Comparison of ENCODE assay signal across 7 mouse cellular contexts in genomic region chr2:136002118-136002517, GRCm38 (mm10). TPM values are rescaled to one million over a fixed set of nuclear protein-coding genes. Genes with fewer than 3 reads are reported as not detected.
DNase-seq lines count a peak whose midpoint lies in the region; ATAC-seq lines count a peak whose summit lies in the region.

No protein-coding gene starts in this region.

- DNase-seq in limb, embryonic 11.5 days (ENCODE audit: low spot score), result peak; percentile 31
- DNase-seq in limb, embryonic 10.5 days (ENCODE audit: low spot score), result no peak
- peak; percentile 37 for DNase-seq in cerebellum, adult 8-10 months
- no peak for DNase-seq in gastrocnemius, postnatal 25 days
- DNase-seq in right cerebral cortex, adult 2 months (ENCODE audit: low spot score in 2 of 2), result no peak

- WGBS in limb, embryonic 11.5 days, result 57% methylated on average over 7 of the region's 7 CpGs
- WGBS in limb, embryonic 10.5 days, result 59% methylated on average over 7 of the region's 7 CpGs
- 59% methylated on average over 7 of the region's 7 CpGs for WGBS in forebrain, embryonic 15.5 days
- WGBS in neural tube, embryonic 14.5 days, result 50% methylated on average over 7 of the region's 7 CpGs

- 0 out of 2 replicates have a peak, but pooled peaks have one; percentile 18 for ATAC-seq in limb, embryonic 11.5 days (ENCODE audit: insufficient number of reproducible peaks, low FRiP score, low TSS enrichment, low read depth)
- ATAC-seq in forebrain, embryonic 15.5 days (replicated peaks), result peak; percentile 37
- ATAC-seq in neural tube, embryonic 14.5 days (ENCODE audit: low read depth), result peak; percentile 69

- H3K4me3 ChIP-seq in limb, embryonic 11.5 days (ENCODE audit: low read depth, low read length), result no peak overlapping the region
- H3K4me3 ChIP-seq in limb, embryonic 10.5 days, result no peak overlapping the region
- no peak overlapping the region for H3K4me3 ChIP-seq in forebrain, embryonic 15.5 days
- H3K4me3 ChIP-seq in neural tube, embryonic 14.5 days (ENCODE audit: low read depth, low read length), result no peak overlapping the region

- no peak overlapping the region for H3K4me2 ChIP-seq in limb, embryonic 11.5 days (ENCODE audit: low read depth, severe bottlenecking)
- H3K4me2 ChIP-seq in forebrain, embryonic 15.5 days (replicated peaks), result no peak overlapping the region
- no peak overlapping the region for H3K4me2 ChIP-seq in neural tube, embryonic 14.5 days (ENCODE audit: low read depth, low read length)

- H3K9ac ChIP-seq in limb, embryonic 11.5 days (ENCODE audit: low read length), result no peak overlapping the region
- no peak overlapping the region for H3K9ac ChIP-seq in forebrain, embryonic 15.5 days (replicated peaks)
- no peak overlapping the region for H3K9ac ChIP-seq in neural tube, embryonic 14.5 days (replicated peaks; ENCODE audit: low read depth, low read length)

- H3K27me3 ChIP-seq in limb, embryonic 11.5 days (ENCODE audit: control insufficient read depth, insufficient read depth, low read length), result no peaks in the 10 kb centered on the region
- H3K27me3 ChIP-seq in limb, embryonic 10.5 days (ENCODE audit: low read depth, poor library complexity, severe bottlenecking), result no peaks in the 10 kb centered on the region
- H3K27me3 ChIP-seq in forebrain, embryonic 15.5 days, result no peaks in the 10 kb centered on the region
- H3K27me3 ChIP-seq in neural tube, embryonic 14.5 days (ENCODE audit: control insufficient read depth, insufficient read depth, low read length), result no peaks in the 10 kb centered on the region

- H3K36me3 ChIP-seq in limb, embryonic 11.5 days (ENCODE audit: control insufficient read depth, insufficient read depth, low read length), result no peaks in the 10 kb centered on the region
- H3K36me3 ChIP-seq in limb, embryonic 10.5 days, result no peaks in the 10 kb centered on the region
- no peaks in the 10 kb centered on the region for H3K36me3 ChIP-seq in forebrain, embryonic 15.5 days
- no peaks in the 10 kb centered on the region for H3K36me3 ChIP-seq in neural tube, embryonic 14.5 days (ENCODE audit: control insufficient read depth, insufficient read depth, low read length)

- no peaks in the 10 kb centered on the region for H3K9me3 ChIP-seq in limb, embryonic 11.5 days (ENCODE audit: control insufficient read depth, low read length)
- no peaks in the 10 kb centered on the region for H3K9me3 ChIP-seq in limb, embryonic 10.5 days (replicated peaks)
- no peaks in the 10 kb centered on the region for H3K9me3 ChIP-seq in forebrain, embryonic 15.5 days
- no peaks in the 10 kb centered on the region for H3K9me3 ChIP-seq in neural tube, embryonic 14.5 days (ENCODE audit: control insufficient read depth, low read length)

- no peak overlapping the region for H3K27ac ChIP-seq in limb, embryonic 11.5 days (replicated peaks; ENCODE audit: low read depth, low read length)
- H3K27ac ChIP-seq in limb, embryonic 10.5 days, result no peak overlapping the region
- no peak overlapping the region for H3K27ac ChIP-seq in forebrain, embryonic 15.5 days (replicated peaks)
- no peak overlapping the region for H3K27ac ChIP-seq in neural tube, embryonic 14.5 days (ENCODE audit: low read depth, low read length)

- H3K4me1 ChIP-seq in limb, embryonic 11.5 days (ENCODE audit: control insufficient read depth, insufficient read depth, low read length), result no peaks in the 10 kb centered on the region
- no peaks in the 10 kb centered on the region; the same call in 1 of the 2 replicates for H3K4me1 ChIP-seq in limb, embryonic 10.5 days
- peaks cover 13% of the 10 kb centered on the region for H3K4me1 ChIP-seq in forebrain, embryonic 15.5 days
- peaks cover 10% of the 10 kb centered on the region; the same call in 1 of the 2 replicates for H3K4me1 ChIP-seq in neural tube, embryonic 14.5 days (ENCODE audit: control insufficient read depth, insufficient read depth, low read length)

RNA-seq across cellular contexts. Expression of gene Lamp5, which starts 49.9 kb away (rescaled TPM):
- 0.24 TPM in 1 of 2 replicates, not detected in the other for polyA plus RNA-seq in limb, embryonic 11.5 days (2014; fragmentation: Nextera tagmentation; extraction: Ambion mirVana)
- polyA plus RNA-seq in limb, embryonic 10.5 days (2016; fragmentation: Nextera tagmentation; extraction: Ambion mirVana), result 0.23 TPM in 1 of 2 replicates, not detected in the other
- polyA plus RNA-seq in forebrain, embryonic 15.5 days (2015; fragmentation: Nextera tagmentation; extraction: Ambion mirVana), result 0.86 and 1.5 TPM in 2 replicates
- polyA plus RNA-seq in neural tube, embryonic 14.5 days (2014; fragmentation: Nextera tagmentation; extraction: Ambion mirVana), result 351 and 352 TPM in 2 replicates
- total RNA-seq in gastrocnemius, postnatal 25 days (2021), result not detected

Comparison
In these comparisons a context has a peak if more than half of its experiments do, and no peak if none do; other contexts are left out.
1. DNase-seq: peak in limb, embryonic 11.5 days (single experiment) and cerebellum, adult 8-10 months (single experiment); none in limb, embryonic 10.5 days (single experiment), gastrocnemius, postnatal 25 days (single experiment) and right cerebral cortex, adult 2 months (0 of 2).
2. ATAC-seq: peak in every context shown above with its lines; median percentile 69 in neural tube, embryonic 14.5 days; 37 in forebrain, embryonic 15.5 days; 18 in limb, embryonic 11.5 days.
3. RNA of gene Lamp5, which starts 49.9 kb away (polyA plus RNA-seq): 351 to 352 TPM in neural tube, embryonic 14.5 days; 0.86 to 1.5 TPM in forebrain, embryonic 15.5 days, 0.24 TPM in limb, embryonic 11.5 days and 0.23 TPM in limb, embryonic 10.5 days; every median in the first group is over 100 times any median in the second.